Mouse (Mus musculus): ENCODE data around the gene Zbtb7b.

- no peak for TF ChIP-seq CTCF (IDR thresholded peaks at IDR 0.05; ENCODE audit: control insufficient read depth, insufficient read depth, low read length)
- TF ChIP-seq POLR2A (IDR thresholded peaks at IDR 0.05; ENCODE audit: borderline replicate concordance, control insufficient read depth, low read depth, low read length), result no peak
Observed at GRCm38 (mm10) chr3:89355512-89355902, 39.1 kb downstream of the Zbtb7b start.

All from bone marrow, adult 2 months (tissue).